ENCODE assay signal across 7 mouse cellular contexts in genomic region chr12:84876481-84877121, GRCm38 (mm10). TPM values are rescaled to one million over a fixed set of nuclear protein-coding genes. Genes with fewer than 3 reads are reported as not detected.
DNase-seq lines count a peak whose midpoint lies in the region; ATAC-seq and TF ChIP-seq lines count a peak whose summit lies in the region.

Gene Ltbp2 (minus strand): TSS chr12:84876532.

- H3K27ac ChIP-seq in intestine, postnatal 0 days (ENCODE audit: low read depth, low read length) = no peak within 1 kb of the TSS
- no peak within 1 kb of the TSS for H3K27ac ChIP-seq in midbrain, embryonic 12.5 days (replicated peaks)

- peak within 1 kb of the TSS; percentile 71 for H3K4me2 ChIP-seq in intestine, postnatal 0 days (replicated peaks; ENCODE audit: low read depth)
- peak within 1 kb of the TSS; percentile 46 for H3K4me2 ChIP-seq in midbrain, embryonic 12.5 days (replicated peaks)

- 0 out of 2 replicates have a peak, but pooled peaks cover 4% of the 10 kb centered on the region for H3K4me1 ChIP-seq in intestine, postnatal 0 days (replicated peaks; ENCODE audit: control insufficient read depth, insufficient read depth, low read length)
- H3K4me1 ChIP-seq in midbrain, embryonic 12.5 days = peaks cover 14% of the 10 kb centered on the region

- intact Hi-C loops in left cerebral cortex, postnatal 4 days (cut with DNase I) = no loop called here

- H3K9ac ChIP-seq in intestine, postnatal 0 days (ENCODE audit: low read depth, low read length) = peak within 1 kb of the TSS; percentile 7; the same call in 1 of the 2 replicates
- H3K9ac ChIP-seq in midbrain, embryonic 12.5 days (replicated peaks) = no peak within 1 kb of the TSS

- peak; percentile 76 for DNase-seq in adrenal gland, adult 8-10 months
- peak; percentile 83 for DNase-seq in embryo, embryonic 9.5 days (ENCODE audit: extremely low spot score)
- no peak for DNase-seq in gonadal fat pad, adult 2 months (ENCODE audit: low read depth)
- peak; percentile 83 for DNase-seq in left cerebral cortex, postnatal 4 days
- DNase-seq in skeletal muscle tissue, adult 2 months (ENCODE audit: low read depth, low spot score) = peak; percentile 77

- no peaks in the 10 kb centered on the region for H3K9me3 ChIP-seq in intestine, postnatal 0 days (ENCODE audit: control insufficient read depth)
- H3K9me3 ChIP-seq in midbrain, embryonic 12.5 days = no peaks in the 10 kb centered on the region

- H3K27me3 ChIP-seq in intestine, postnatal 0 days (replicated peaks; ENCODE audit: control insufficient read depth, insufficient read depth, low read length) = peaks cover 42% of the 10 kb centered on the region
- H3K27me3 ChIP-seq in midbrain, embryonic 12.5 days = peaks cover 56% of the 10 kb centered on the region

- TF ChIP-seq CTCF in intestine, postnatal 0 days (IDR thresholded peaks at IDR 0.05; ENCODE audit: low read depth) = peak; percentile 99

- peak within 1 kb of the TSS; percentile 46 for H3K4me3 ChIP-seq in intestine, postnatal 0 days (ENCODE audit: low read depth, low read length)
- peak within 1 kb of the TSS; percentile 34 for H3K4me3 ChIP-seq in midbrain, embryonic 12.5 days

- no peaks in the 10 kb centered on the region for H3K36me3 ChIP-seq in intestine, postnatal 0 days (ENCODE audit: control insufficient read depth, insufficient read depth)
- H3K36me3 ChIP-seq in midbrain, embryonic 12.5 days = no peaks in the 10 kb centered on the region

- 1% methylated on average over 34 of the region's 34 CpGs for WGBS in intestine, postnatal 0 days
- 2% methylated on average over 34 of the region's 34 CpGs for WGBS in midbrain, embryonic 12.5 days

- ATAC-seq in intestine, postnatal 0 days = peak; percentile 83
- no peak for ATAC-seq in midbrain, embryonic 12.5 days (ENCODE audit: low FRiP score, low read depth)

RNA-seq across cellular contexts. Expression of gene Ltbp2, which starts in this region (rescaled TPM):
- total RNA-seq in adrenal gland, adult 8-10 months (2022) = 1 to 10 TPM; 1.6 to 7.3 (median 5.3) TPM
- 35.6 and 37.9 TPM in 2 replicates for polyA plus RNA-seq in gonadal fat pad, adult 2 months (2012; rRNA removed)
- polyA plus RNA-seq in intestine, postnatal 0 days (2015; fragmentation: Nextera tagmentation; extraction: Ambion mirVana) = 0.87 and 1.0 TPM in 2 replicates
- total RNA-seq in left cerebral cortex, postnatal 4 days (2021) = under 1 TPM; 0.42 to 0.54 TPM
- polyA plus RNA-seq in midbrain, embryonic 12.5 days (2016; fragmentation: Nextera tagmentation; extraction: Ambion mirVana) = 0.43 TPM in 1 of 2 replicates, not detected in the other

Comparison
In these comparisons a context has a peak if more than half of its experiments do, and no peak if none do; other contexts are left out.
1. RNA of gene Ltbp2 (polyA plus RNA-seq): 35.6 to 37.9 TPM in gonadal fat pad, adult 2 months; 0.87 to 1.0 TPM in intestine, postnatal 0 days and 0.43 TPM in midbrain, embryonic 12.5 days; every median in the first group is over 10 times any median in the second.
2. Peak in DNase-seq in left cerebral cortex, postnatal 4 days; RNA of the gene not detected or under 1 TPM.